8 mouse cellular contexts compared by ENCODE assay signal in genomic region chr5:90903339-90904020, GRCm38 (mm10). TPM values are rescaled to one million over a fixed set of nuclear protein-coding genes. Genes with fewer than 3 reads are reported as not detected.
A peak's percentile ranks its signal among the peaks of the same experiment; 100 is the strongest.
DNase-seq lines count a peak whose midpoint lies in the region; ATAC-seq and TF ChIP-seq lines count a peak whose summit lies in the region.

Cxcl2 (plus strand) TSS chr5:90903871.

- no peak for ATAC-seq in heart, embryonic 15.5 days (replicated peaks; ENCODE audit: insufficient number of reproducible peaks, insufficient read depth, low FRiP score, low read depth)
- no peak for ATAC-seq in liver, embryonic 15.5 days (ENCODE audit: insufficient read depth)
- peak; percentile 78 for ATAC-seq in neural tube, embryonic 13.5 days (ENCODE audit: low read depth)

- peak within 1 kb of the TSS; percentile 24 for H3K4me3 ChIP-seq in lung, adult 2 months (replicated peaks; ENCODE audit: extremely low read depth, low read depth, low read length)
- H3K4me3 ChIP-seq in heart, embryonic 15.5 days, result peak within 1 kb of the TSS; percentile 41
- no peak within 1 kb of the TSS for H3K4me3 ChIP-seq in liver, embryonic 15.5 days (replicated peaks)
- peak within 1 kb of the TSS; percentile 32 for H3K4me3 ChIP-seq in neural tube, embryonic 13.5 days

- 0 out of 2 replicates have a peak within 1 kb of the TSS, but pooled peaks have one; percentile 3 for H3K9ac ChIP-seq in heart, embryonic 15.5 days
- H3K9ac ChIP-seq in liver, embryonic 15.5 days, result no peak within 1 kb of the TSS
- H3K9ac ChIP-seq in neural tube, embryonic 13.5 days, result peak within 1 kb of the TSS; percentile 54

- TF ChIP-seq CTCF in lung, adult 2 months (IDR thresholded peaks at IDR 0.05; ENCODE audit: insufficient read depth, low read length), result no peak

- H3K27ac ChIP-seq in heart, embryonic 15.5 days, result no peak within 1 kb of the TSS
- H3K27ac ChIP-seq in liver, embryonic 15.5 days (replicated peaks), result no peak within 1 kb of the TSS
- no peak within 1 kb of the TSS for H3K27ac ChIP-seq in neural tube, embryonic 13.5 days (replicated peaks)

- WGBS in lung, adult 2 months, result 6% methylated on average over 22 of the region's 22 CpGs
- 9% methylated on average over 22 of the region's 22 CpGs for WGBS in heart, embryonic 15.5 days
- 6% methylated on average over 22 of the region's 22 CpGs for WGBS in liver, embryonic 15.5 days (ENCODE audit: insufficient replicate concordance)
- WGBS in neural tube, embryonic 13.5 days, result 9% methylated on average over 22 of the region's 22 CpGs

- peaks cover 20% of the 10 kb centered on the region for H3K27me3 ChIP-seq in heart, embryonic 15.5 days
- H3K27me3 ChIP-seq in liver, embryonic 15.5 days, result peaks cover 18% of the 10 kb centered on the region; the same call in 1 of the 2 replicates
- H3K27me3 ChIP-seq in neural tube, embryonic 13.5 days, result peaks cover 20% of the 10 kb centered on the region

- H3K36me3 ChIP-seq in heart, embryonic 15.5 days, result no peaks in the 10 kb centered on the region
- H3K36me3 ChIP-seq in liver, embryonic 15.5 days (replicated peaks), result no peaks in the 10 kb centered on the region
- H3K36me3 ChIP-seq in neural tube, embryonic 13.5 days, result no peaks in the 10 kb centered on the region

- H3K9me3 ChIP-seq in heart, embryonic 15.5 days (replicated peaks), result no peaks in the 10 kb centered on the region
- H3K9me3 ChIP-seq in liver, embryonic 15.5 days (replicated peaks), result no peaks in the 10 kb centered on the region
- H3K9me3 ChIP-seq in neural tube, embryonic 13.5 days, result no peaks in the 10 kb centered on the region

- no peak for TF ChIP-seq POLR2A in lung, adult 2 months (IDR thresholded peaks at IDR 0.05; ENCODE audit: borderline replicate concordance, extremely low read depth, low read depth, low read length)

- peak within 1 kb of the TSS; percentile 71 for H3K4me2 ChIP-seq in heart, embryonic 15.5 days
- peak within 1 kb of the TSS; percentile 56 for H3K4me2 ChIP-seq in liver, embryonic 15.5 days
- peak within 1 kb of the TSS; percentile 65 for H3K4me2 ChIP-seq in neural tube, embryonic 13.5 days

- no peaks in the 10 kb centered on the region; the same call in 1 of the 2 replicates for H3K4me1 ChIP-seq in lung, adult 2 months (ENCODE audit: control insufficient read depth, insufficient read depth, low read length)
- H3K4me1 ChIP-seq in heart, embryonic 15.5 days (replicated peaks), result peaks cover 10% of the 10 kb centered on the region
- H3K4me1 ChIP-seq in liver, embryonic 15.5 days (replicated peaks), result peaks cover 9% of the 10 kb centered on the region; the same call in 1 of the 2 replicates
- H3K4me1 ChIP-seq in neural tube, embryonic 13.5 days (replicated peaks), result peaks cover 22% of the 10 kb centered on the region

- DNase-seq in lung, adult 2 months, result peak; percentile 17
- DNase-seq in lung, postnatal 14 days, result no peak
- no peak for DNase-seq in right cerebral cortex, adult 2 months (ENCODE audit: low spot score in 2 of 2)
- no peak for DNase-seq in T-cell, adult 2 months (ENCODE audit: low spot score)
- DNase-seq in layer of hippocampus, postnatal 10 days (ENCODE audit: low spot score in 2 of 2), result no peak

RNA-seq across cellular contexts. Expression of gene Cxcl2, which starts in this region (rescaled TPM):
- 2.2 TPM in 2 replicates for polyA plus RNA-seq in lung, adult 2 months (2012; rRNA removed)
- polyA plus RNA-seq in heart, embryonic 15.5 days (2015; fragmentation: Nextera tagmentation; extraction: Ambion mirVana), result not detected in 2 replicates
- not detected in 2 replicates for polyA plus RNA-seq in liver, embryonic 15.5 days (2015; fragmentation: Nextera tagmentation; extraction: Ambion mirVana)
- not detected in 2 replicates for polyA plus RNA-seq in neural tube, embryonic 13.5 days (2015; fragmentation: Nextera tagmentation; extraction: Ambion mirVana)
- total RNA-seq in layer of hippocampus, postnatal 10 days (2021), result not detected

Comparison
In these comparisons a context has a peak if more than half of its experiments do, and no peak if none do; other contexts are left out.
1. Peak in ATAC-seq, H3K4me3 ChIP-seq, H3K9ac ChIP-seq and H3K4me2 ChIP-seq in neural tube, embryonic 13.5 days; RNA of the gene not detected or under 1 TPM.